Mouse (Mus musculus) naive thymus-derived CD4-positive, alpha-beta T cell, adult 2 months (primary cell): ENCODE results near the gene Stk39.

Experiments
- DNase-seq: peaks from one replicate; pipeline ENCODE4 v3.0.0-alpha.2; 2011; ENCODE audit warnings: low read depth

Stk39 gene

DNA sequence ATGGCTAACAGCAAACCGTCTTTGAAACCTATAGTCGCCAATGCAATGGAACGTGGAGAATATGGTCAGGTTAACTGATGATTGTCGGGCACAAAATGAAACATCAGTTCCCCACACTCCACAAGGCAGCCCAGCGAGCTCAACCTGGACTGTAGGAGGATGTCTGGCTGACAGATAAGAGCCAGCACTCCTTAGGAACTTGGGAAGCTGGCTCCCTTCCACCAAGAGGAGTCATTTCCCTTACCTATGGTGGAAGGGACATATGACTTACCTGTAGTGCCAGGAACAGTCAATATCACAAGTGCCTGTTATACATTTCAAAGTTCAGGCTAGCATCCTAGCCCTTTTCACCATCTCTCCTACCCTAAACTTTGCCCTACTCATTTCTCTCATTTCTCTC, 14.0 kb downstream of the Stk39 start:
- DNase-seq = no peak

DNA sequence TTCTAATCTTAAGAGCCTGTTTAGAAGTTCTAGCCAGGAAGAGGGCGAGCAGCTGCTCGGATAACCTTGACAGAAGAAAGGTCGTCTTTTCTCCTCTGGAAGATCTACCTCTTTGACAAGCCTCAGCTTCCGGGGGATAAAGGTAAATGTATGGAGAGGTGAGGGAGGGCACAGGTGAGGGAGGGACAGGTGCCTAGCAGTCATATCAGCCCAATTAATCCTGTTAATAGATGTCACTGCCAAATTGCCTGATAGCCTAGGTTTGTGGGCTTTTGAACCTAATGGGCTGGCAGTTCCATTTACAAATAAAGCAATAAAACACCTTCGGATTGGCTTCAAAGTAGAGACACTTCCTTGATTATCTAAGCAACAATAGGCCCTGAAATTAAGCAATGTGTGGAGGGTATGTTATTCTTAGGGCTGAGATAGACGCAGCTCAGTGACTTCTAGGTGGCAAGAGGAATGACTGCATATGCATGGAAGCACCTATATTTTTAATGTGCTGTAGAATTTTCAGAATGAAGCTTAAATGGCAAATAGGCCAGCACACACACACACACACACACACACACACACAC, 14.5 kb downstream of the Stk39 start:
- DNase-seq = no peak

DNA sequence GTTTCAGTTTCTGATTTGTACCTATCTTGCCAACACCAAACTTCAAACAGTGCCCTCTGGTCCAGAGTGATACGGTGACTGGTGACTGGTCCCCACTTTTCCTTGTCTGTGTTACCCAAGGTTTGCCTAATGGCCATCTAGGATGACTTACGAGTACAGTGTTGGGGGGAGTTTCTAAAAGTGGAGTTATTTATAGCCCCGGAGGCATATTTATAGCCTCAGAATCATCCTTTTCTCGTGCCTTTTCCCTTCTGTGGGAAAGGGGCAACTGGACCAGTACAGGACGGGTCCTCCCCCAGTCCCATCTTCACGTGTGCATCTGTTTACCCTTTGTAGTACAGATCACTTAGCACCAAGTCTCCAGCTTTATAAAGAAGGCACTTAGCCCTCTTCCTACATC, 15.2 kb downstream of the Stk39 start:
- DNase-seq = no peak

DNA sequence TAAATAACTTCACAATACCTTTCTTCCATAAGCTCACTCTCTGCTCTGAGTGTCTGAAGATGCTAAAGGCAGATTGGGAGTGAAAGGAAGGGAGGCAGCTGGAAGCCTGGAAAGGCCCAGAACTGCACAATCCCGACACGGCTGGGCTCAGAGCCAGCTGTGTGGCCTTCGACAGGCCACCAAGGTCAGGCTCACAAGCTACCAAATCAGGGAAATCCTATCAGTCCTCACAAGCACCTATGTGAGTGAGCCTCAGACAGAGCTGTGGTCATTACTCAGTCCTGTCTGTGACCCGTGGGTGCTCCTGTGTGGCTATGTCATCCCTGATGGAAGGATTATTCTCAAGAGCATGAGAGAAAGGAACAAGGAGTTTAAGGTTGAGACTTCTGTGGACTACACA, 19.7 kb downstream of the Stk39 start:
- DNase-seq = no peak

DNA sequence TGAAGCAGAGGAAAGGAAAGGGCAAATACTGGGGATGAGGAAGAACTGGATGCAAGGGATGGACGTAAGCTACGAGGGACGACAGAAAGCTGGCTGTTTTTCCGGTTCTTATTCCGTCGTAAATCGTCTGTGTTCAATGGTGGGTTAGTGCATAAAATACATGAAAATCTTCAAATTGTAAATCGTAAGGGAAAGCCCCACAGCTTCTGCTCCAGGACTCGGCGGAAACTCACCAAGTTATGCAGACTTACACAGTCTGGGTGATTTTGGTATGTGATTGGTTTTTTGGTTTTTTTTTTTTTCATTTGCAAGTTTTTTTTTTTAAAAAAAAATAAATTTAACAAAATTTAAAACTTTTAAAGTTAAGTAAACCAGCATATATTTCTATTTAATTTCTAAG, 24.0 kb downstream of the Stk39 start:
- DNase-seq = no peak

DNA sequence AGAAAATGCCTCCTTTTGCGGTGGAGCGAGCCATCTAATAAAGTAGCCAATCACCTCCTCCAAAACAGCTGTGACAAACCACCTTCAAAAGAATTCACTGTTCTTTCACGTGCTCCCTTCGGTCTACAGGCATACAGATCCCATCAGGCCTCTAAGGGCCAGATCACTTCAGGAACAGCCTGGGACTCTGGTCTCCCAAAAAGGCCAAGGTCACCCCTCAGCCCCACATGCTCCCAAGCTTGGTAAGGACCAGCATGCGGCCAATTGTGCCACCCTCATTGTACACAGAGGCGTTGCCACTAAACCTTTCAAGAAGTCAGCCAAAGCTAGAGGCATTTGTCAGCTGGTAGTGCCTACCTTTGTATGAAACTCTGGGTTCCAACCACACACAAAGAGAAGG, 28.9 kb downstream of the Stk39 start:
- DNase-seq = no peak

DNA sequence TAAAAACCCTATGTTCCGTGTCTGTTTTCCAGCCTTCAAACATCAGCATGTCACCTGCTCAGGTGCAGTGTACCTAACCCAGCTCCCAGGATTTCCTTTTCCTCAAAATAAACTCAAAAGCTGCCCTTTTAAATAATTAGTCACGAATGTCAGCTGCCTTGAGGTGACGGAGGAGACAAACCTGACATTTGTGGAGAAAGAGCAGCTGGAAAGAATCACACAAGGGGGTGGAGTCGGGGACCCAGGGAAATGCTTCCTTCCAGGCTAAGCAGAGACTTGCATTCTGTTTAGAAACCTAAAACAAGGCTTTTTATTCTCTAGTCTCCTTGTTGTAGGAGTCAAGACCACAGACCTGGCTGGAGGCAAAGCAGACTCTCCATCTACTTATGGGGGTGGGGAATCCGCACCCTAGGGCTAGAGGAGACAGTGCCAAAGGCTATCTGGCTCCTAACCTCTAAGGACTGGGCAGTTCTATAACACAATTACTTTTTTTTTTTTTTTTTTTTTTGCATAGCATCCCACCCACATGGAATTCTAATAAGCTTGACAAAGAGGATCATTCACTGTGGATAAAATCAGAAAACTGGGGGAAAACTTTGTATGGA, 29.9 kb downstream of the Stk39 start:
- no peak for DNase-seq

DNA sequence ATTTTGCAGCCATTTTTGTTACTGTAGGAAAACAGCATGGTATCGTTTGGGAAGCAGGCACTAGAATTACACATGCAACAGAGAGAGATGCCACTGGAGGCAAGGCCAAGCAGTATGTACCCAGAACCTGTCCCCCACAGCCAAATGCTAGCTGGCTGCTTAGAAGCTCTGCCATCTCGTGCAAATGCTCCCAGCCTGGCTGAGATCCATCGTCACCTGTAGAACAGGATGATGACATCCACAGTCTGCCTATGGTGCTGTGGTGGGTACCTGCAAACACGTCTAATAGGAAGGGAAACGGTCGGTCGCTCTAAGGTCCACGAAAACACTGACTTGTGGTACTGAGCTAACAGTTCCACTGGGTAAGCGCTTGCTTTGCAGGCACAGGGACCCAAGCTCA, 32.5 kb downstream of the Stk39 start:
- DNase-seq = no peak

DNA sequence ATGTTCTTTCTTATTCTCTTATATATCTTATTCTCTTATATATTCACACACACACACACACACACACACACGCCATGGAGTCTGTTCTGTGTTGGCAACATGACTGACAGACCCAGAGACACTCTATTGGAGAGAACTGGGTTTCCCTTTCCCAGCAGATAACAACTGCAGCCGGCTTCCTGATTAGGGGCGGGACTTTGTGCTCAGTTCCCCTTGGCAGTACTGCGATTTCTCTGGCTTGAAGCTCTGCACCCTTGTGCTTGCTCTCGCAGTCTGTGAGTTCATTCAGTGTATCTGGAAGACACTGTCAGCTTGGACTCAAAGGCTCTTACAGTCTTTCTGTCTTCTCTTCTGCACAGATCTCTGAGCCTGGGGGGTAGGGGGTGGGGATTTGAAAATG, 34.1 kb downstream of the Stk39 start:
- DNase-seq = no peak

DNA sequence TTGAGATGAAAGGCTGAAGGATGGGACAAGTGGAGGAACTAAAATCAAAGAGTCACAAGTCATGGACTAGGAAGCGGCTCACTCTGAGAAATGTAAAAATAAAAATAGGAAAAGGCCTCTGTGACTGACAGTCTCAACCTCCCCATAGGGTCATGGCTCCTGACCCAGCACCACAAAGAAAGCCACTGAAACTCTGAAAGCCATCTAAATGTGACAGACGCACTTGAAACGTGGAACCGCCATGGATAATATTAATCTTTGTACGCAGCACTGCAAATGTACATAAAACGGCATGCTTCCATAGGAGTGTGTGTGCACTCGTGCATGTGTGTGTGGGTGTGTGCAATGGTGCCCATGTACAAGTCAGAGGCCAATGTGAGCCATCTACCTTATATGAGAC, 34.9 kb downstream of the Stk39 start:
- DNase-seq = no peak

DNA sequence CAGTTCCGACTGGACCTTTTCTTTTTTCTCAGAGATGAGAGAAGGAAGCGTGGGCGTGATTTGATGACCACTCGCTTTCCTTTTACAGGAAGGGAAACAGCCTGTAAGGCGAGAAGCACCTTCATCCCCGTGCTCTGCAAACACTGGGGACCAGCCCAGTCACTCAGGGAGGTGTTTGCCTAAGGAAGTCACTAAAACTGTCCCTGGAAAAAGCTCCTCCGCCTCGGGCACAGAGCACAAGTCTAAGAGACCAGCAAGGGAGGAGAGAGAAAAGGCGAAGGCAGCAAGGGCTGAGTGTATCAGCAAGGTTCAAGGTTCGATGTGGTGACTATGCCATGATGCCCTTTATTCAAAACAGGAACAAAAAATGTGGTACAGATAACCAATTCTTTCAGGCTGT, 35.8 kb downstream of the Stk39 start:
- no peak for DNase-seq

DNA sequence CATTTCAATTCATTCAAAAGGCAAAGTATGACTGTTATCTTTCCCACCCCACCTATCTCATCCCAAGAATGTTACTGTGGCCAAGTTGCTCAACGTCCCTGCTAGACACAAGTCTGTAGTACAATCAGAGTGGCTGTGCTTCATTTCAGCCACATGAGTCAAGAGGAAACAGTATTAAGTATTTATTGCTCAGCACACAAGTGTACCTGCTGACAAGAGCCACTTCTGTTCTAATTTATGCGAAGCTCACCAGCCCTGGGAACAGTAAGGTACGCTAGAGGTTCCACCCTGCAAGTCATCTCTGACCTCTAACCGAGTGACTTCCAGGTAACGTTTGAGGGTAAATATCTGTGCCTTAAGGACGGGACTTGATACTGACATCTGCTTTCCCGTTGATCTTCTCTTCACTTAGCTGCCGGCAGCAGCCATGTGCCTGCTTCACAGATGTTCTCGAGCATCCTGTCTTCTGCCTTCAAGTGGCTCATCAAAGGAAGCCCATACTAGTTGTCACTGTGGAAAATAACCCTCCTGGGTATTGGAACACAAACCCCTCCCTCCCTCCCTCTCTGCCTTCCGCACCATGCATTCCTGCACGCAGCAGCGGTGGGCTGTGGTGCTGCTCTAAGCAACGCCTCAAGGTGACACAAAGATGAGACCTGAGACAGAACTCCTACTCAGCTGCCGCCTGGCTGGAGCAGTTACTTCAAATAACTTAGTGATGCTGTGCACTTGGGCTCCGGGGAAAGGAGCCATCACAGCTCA, 36.4 kb downstream of the Stk39 start:
- peak; percentile 87 for DNase-seq

DNA sequence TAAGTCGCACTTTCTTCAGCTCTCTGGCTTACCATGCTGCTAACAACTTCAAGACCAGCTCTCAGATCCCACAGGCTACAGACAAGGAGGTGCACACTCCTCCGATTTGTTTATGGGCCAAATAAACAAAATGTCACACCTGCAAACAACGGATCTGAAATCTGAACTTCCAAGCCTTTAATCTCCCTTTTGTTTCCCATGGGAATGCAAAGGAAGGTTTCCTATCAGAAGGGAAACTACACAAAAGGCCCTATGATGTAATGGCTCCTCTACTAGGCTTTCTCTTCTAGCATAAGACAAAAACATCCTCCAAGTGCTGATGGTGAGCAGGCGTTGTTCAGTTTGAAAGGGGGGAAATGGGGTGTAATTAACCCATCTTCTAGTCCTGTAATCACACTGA, 37.1 kb downstream of the Stk39 start:
- peak; percentile 29 for DNase-seq

DNA sequence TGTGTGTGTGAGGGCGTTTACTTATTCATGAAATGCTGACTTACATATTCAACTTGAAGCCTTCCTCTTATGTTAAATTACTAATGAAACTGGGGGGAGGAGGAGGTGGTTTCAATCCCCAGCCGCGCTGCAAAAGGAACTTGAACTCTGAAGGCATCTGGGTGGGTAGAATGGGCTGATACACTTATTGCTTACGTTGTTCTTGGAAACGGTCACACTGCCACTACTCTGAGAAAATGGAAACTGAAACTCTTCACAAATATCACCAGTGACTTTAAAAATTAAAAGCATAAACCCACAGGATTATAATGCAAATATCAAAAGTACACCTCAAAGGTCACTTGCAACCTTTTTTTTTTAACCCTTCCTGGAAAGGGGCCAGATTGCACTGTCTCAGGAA, 37.5 kb downstream of the Stk39 start:
- DNase-seq = peak; percentile 51

DNA sequence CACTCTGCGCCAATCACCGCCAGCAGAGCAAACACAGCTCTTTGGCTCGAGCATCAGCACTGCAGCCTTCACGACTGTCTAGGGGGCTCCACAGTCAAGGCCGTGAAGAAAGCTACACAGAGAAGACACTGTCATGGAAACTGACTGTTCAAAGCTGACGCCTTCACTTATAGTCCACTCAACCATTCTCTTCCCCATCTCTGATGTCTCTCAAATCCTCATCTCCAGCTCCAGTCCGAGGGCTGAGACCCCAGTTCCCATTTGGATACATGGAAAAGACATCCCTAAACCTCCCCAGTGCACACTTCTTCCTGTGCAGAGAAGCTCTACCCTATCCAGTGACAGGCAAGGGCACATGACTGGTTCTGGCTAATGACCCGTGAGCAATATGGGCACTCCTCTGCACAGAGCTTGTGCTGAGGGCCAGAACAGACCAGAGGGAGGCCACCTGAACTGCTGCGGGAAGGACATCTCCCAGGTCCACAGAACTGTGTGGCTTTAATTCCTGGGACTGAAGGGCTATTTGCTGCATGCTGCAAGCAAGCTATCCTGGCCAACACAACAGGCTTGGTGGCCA, 38.2 kb downstream of the Stk39 start:
- no peak for DNase-seq

DNA sequence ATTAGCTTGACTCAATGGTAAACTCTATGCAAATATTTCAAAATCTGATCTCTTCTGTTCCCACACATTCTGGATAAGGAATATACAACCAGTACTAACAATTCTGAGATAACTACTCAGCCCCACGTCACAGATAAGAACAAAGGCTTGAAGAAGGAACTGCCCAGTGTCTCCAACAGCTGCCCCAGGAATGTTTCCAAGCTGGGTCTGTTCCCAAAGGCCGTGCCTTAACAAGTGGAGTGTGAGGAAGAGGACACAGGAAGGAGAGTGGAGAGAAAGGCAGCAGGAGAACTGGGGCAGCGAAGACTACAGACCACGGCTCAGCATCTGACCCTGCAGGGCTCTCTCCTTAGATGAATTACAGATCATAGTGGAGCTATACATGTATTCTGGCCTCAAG, 39.2 kb downstream of the Stk39 start:
- DNase-seq = no peak

DNA sequence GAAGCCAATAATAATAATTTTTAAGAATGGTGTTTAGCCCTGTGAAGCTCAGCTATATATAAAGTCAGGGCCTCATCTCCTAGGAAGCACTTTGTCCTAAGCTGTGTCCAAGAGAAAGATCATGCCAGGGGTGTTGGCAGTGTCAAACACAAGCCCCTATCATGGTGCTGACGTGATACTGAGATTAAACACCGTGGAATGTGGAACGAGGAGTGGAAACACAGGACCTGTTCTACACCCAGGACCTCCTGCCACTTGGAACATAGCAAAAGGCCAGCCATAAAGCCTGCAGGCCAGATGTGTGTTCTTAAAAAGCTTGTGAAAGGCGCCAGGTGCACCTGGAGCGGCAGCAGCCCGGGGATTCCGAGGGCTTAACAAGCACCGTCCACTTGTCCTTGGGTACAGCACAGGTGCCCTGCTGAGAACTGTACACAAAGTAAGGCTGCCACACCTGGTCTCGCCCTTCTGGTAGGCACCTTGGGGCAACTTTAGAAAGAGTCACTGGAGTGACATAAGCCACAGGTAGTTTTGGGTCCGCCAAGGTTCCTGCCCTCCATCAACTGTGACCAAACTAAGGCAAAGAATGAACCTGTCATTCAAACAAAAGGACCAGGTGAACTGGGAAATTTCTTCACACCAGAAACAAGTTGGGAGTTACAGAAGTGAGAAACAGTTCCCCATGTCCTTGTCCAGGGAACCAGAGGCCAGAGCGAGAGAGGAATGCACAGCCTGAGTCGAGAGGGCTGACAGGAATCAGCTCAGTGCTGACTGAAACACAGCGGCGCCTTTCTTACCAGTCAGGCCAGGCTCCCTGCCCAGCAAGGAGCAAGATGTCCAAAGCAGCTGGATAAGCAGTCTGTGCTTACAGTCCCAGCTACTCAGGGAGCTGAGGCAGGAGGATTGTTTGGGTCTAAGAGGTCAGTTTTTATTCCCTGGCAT, 40.8 kb downstream of the Stk39 start:
- DNase-seq = no peak

DNA sequence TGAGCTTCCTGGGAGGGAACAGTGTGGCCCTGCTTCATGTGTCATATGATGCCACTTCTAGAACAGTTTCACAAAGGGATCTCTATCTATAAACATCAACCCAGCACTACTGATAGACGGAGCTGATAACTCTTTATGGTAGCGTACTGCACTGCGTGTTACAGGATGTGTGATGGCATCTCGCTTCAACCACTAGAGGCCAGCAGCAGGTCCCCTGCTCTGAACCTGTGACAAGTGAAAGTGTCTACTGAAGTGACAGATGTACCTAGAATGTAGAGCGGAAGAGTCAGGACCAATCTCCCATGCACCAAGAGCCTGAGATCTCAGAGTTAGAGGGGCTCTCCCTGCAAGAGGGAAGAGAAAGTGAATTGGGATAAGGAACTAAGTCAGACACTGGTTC, 41.6 kb downstream of the Stk39 start:
- DNase-seq = peak; percentile 88

DNA sequence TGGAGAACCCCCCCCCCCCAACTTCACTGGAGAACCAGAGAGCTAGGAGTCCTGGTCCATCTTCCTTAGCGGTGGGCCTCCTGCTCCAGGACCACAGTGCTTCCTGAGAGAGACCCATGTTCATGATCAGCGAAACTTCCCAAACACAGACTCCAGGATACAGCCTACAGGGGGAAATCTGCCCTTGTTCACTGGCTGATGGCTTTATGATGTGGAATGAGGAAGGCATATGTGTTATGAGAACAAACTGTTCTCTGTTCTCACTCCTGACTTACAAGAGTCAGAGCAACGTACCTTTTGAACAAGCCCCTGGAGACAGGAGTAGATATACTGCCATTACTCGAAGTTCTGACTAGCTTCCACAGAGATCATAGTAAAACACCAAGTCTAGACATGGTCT, 42.6 kb downstream of the Stk39 start:
- DNase-seq = no peak

DNA sequence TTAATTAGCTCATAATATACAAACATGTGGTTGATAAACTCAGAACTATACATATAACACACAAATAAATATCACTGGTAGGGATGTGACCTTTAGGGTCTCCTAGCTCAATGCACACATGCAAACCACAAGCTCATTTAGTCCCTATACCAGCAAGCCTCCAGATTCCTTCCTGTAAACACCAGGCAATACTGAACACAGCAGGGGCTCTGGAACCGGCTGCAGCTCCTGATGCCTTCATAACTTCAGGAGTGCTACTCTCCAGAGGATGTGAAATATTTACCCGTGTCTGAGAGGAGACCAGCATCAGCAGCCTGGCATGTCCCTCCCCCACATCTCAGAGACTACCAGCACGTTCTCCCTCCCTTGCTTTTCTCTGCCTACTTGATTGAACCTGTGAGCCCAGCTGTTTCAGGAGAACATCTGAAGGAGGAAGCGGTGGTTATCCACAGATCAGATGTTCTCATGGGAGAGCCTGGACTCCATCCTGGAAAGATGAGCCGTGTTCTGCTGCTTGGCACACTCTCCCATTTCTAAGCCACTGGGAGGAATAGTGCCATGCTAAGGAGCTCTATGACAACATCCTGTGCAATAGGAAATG, 45.0 kb downstream of the Stk39 start:
- DNase-seq = no peak

DNA sequence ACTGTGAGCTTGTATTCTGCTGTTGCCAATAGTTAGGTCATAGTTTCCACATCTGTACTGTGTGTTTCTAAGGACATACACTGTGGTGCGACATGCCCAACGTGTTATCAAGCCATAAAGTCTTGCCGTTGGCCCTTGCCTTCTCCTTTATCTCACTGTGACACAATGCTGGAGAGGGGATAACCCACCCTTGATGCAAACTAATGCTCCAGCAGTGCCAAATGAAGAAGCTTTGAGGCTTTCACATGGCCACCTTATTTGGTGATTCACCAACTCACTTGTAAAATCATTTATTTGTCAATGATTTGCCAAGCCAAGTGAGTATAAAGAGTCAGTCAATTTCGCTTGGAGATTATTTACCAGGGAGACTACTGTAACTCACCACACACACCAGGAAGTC, 46.0 kb downstream of the Stk39 start:
- DNase-seq = no peak

DNA sequence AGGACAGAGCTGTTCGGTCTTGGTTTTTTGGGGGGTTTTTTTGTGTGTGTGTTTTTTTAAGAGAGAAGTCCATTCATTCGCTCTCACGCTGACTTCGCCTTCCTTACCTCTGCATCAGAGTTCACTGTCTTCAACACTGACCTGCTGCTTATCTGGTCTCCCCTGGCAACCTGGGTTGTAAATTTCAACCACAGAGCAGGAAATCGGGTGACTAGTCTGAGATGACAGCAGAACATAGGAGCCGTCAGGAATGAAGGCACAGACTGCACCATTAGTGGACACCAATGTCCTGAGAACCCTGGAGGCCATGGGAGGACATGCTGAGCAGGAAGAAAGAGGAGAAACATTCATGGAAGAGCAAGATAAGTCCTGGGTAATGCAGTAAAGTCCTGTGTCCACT, 51.1 kb downstream of the Stk39 start:
- no peak for DNase-seq
